Mouse (Mus musculus) liver, embryonic 12.5 days (tissue): ENCODE data around the gene Spsb1. TPM values are rescaled to one million over a fixed set of nuclear protein-coding genes. Genes with fewer than 3 reads are reported as not detected.

Source experiments
- polyA plus RNA-seq: library from polyadenylated mRNA; unstranded; fragments of >200 nt; fragmentation: Nextera tagmentation; extraction: Ambion mirVana; gene quantifications from 2 replicates; pipeline ENCODE4 v1.2.1, GENCODE M21; 2016

The Spsb1 gene
- polyA plus RNA-seq, 1 experiment from 2014 or later, result 0.97 TPM

Other genes starting within 250 kb of the Spsb1 start
- gene Tmem201, start 217.0 kb downstream of the Spsb1 start, polyA plus RNA-seq, result 12.8 and 13.8 TPM in 2 replicates
- 17.1 and 17.3 TPM in 2 replicates for gene Slc25a33, start 180.8 kb downstream of the Spsb1 start, polyA plus RNA-seq
- 8.8 and 9.0 TPM in 2 replicates for gene H6pd, start 54.0 kb upstream of the Spsb1 start, polyA plus RNA-seq
- gene Gpr157, start 132.3 kb upstream of the Spsb1 start, polyA plus RNA-seq, result 0.18 and 0.37 TPM in 2 replicates
- 0.22 and 0.30 TPM in 2 replicates for gene Slc2a5, start 164.2 kb upstream of the Spsb1 start, polyA plus RNA-seq
- not detected in 2 replicates for gene Slc2a7, start 193.9 kb upstream of the Spsb1 start, polyA plus RNA-seq
- gene Car6, start 246.3 kb upstream of the Spsb1 start, polyA plus RNA-seq, result not detected in 2 replicates